Mouse (Mus musculus): ENCODE measurements at regions not wholly inside any gene's neighbourhood (a gene's known extent, or its start where the extent isn't known, plus 50 kb on each side); places are given as distances from the start of the nearest gene placed in this dataset.

DNA sequence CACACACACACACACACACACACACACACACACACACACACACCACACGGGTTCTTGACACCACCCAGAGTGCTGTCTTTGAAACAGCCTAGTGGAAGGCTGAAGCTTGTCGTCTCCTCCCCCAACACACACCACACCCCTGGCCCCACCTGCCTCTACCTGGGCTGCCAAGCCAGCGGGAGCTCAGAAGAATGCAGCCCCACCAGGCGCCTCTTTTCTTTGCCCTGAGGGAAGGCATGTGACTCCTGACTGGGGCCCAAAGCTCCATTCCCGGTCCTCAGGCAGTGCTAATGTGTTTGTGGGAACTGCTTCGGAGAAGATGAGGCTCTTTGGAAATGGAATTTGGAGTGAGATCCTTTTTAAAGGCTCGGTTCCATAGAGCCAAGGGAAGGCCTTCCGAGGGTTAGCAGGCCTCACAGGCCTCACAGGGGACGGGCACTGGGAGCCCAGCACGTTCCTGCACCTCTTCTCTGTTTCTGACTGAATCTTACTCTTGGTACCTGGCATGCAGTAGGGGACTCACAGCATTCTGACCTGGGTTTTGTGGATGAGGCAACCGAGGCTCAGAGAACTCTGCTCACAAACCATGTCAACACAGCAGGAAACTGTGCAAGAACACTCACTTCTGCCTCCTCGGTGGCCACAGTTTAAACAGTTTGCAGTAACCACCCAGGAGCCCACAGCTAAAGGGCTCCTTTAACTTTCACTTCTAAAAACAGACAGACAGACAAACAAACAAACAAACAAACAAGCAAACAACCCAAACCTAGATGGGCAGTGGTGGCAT, 106.4 kb downstream of the Cd24a start:
- TF ChIP-seq CTCF (IDR thresholded peaks at IDR 0.05; ENCODE audit: control insufficient read depth, insufficient read depth, low read length) (no peak; the same call in 1 of the 2 replicates), POLR2A (IDR thresholded peaks at IDR 0.05; ENCODE audit: borderline replicate concordance, control insufficient read depth, low read depth, low read length) (peak; percentile 31; the same call in 1 of the 2 replicates)

All from bone marrow, adult 2 months (tissue).